Mouse (Mus musculus) G1E (cell line): ENCODE data around the gene Mprip. TPM values are rescaled to one million over a fixed set of nuclear protein-coding genes. Genes with fewer than 3 reads are reported as not detected.

Experiments
- ATAC-seq: 2 replicates; pipeline ENCODE4 v1.8.0; 2016; ENCODE audit warnings: mild to moderate bottlenecking; ENCODE audit not compliant: insufficient number of reproducible peaks, poor library complexity, low FRiP score, severe bottlenecking; ENCODE audit errors: extremely low read depth
- DNase-seq: peaks from one replicate; pipeline ENCODE4 v3.0.0; 2012; ENCODE audit warnings: low spot score
- H3K27me3 ChIP-seq: 2 replicates; pipeline ENCODE4 v1.6.1; 2012; ENCODE audit warnings: mild to moderate bottlenecking, low read length, inconsistent platforms; ENCODE audit not compliant: insufficient read depth
- H3K36me3 ChIP-seq: replicated peaks from 2 replicates; pipeline ENCODE3; 2012; ENCODE audit warnings: mild to moderate bottlenecking, inconsistent platforms
- H3K4me1 ChIP-seq: 2 replicates; pipeline ENCODE4 v1.6.1; 2012; ENCODE audit warnings: low read depth, low read length, inconsistent platforms, mixed read lengths; ENCODE audit not compliant: insufficient read depth
- H3K4me3 ChIP-seq: 2 replicates; pipeline ENCODE4 v1.5.1; 2012; ENCODE audit warnings: low read depth, mild to moderate bottlenecking, inconsistent platforms, low read length, moderate library complexity, mixed read lengths
- H3K9me3 ChIP-seq: replicated peaks from 2 replicates; pipeline ENCODE4 v1.6.1; 2012; ENCODE audit warnings: inconsistent platforms
- CTCF ChIP-seq: IDR thresholded peaks from 2 replicates; pipeline ENCODE4 v1.5.1; 2012; ENCODE audit warnings: low read depth, low read length, inconsistent platforms, mixed read lengths
- GATA1 ChIP-seq: IDR thresholded peaks from 2 replicates; pipeline ENCODE4 v1.6.1; 2012; ENCODE audit warnings: borderline replicate concordance, low read length, inconsistent platforms, mixed read lengths
- GATA2 ChIP-seq: IDR thresholded peaks from 2 replicates; pipeline ENCODE4 v1.6.1; 2012; ENCODE audit warnings: low read depth, low read length, inconsistent platforms, borderline replicate concordance
- POLR2AphosphoS5 ChIP-seq: IDR thresholded peaks from 2 replicates; pipeline ENCODE4 v1.6.1; 2012; ENCODE audit warnings: low read depth, low read length, inconsistent platforms; ENCODE audit not compliant: insufficient replicate concordance
- TAL1 ChIP-seq: conservative IDR thresholded peaks from 2 replicates; pipeline ENCODE4 v1.6.1; 2012; ENCODE audit warnings: low read depth, low read length, inconsistent platforms, mixed read lengths
- polyA plus RNA-seq: library from polyadenylated mRNA; stranded (reverse); fragments of >175 nt; gene quantifications from 2 replicates; pipeline ENCODE4 v1.2.3, GENCODE M21; 2012
- total RNA-seq, 2 experiments: library from RNA; stranded (forward) in 1 of 2; stranded (reverse) in 1 of 2; fragments of 200-1000 nt in 1 of 2; fragments of >200 nt in 1 of 2; fragmentation: Nextera tagmentation in 1 of 2; gene quantifications; 2 replicates each; pipeline ENCODE4 v1.2.3; 2014 to 2017

The Mprip gene
- total and polyA plus RNA-seq, 3 experiments: 32.2 to 55.8 (median 43.3) TPM

GRCm38 (mm10) chr11:59649058-59649457 lies 12.0 kb upstream of the Mprip start:
- Histone ChIP-seq H3K9me3 (no peaks in the 10 kb centered on the region), H3K4me1 (peaks cover 3% of the 10 kb centered on the region; the same call in 1 of the 2 replicates), H3K4me3 (no peak overlapping the region), H3K27me3 (peaks cover 12% of the 10 kb centered on the region), H3K36me3 (no peaks in the 10 kb centered on the region)
- ATAC-seq (no peak), DNase-seq (no peak)
- no peak for TF ChIP-seq CTCF
- TF ChIP-seq POLR2AphosphoS5: no peak
- no peak for TF ChIP-seq TAL1
- TF ChIP-seq GATA1: no peak
- no peak for TF ChIP-seq GATA2

- no peaks in the 10 kb centered on the region for H3K36me3 ChIP-seq
- ATAC-seq: no peak
- no peak for DNase-seq
Measured at GRCm38 (mm10) chr11:59653003-59653402, 8.1 kb upstream of the Mprip start.

GRCm38 (mm10) chr11:59653547-59653946 lies 7.6 kb upstream of the Mprip start:
- peaks cover 34% of the 10 kb centered on the region for H3K27me3 ChIP-seq
- ATAC-seq: no peak

More at GRCm38 (mm10) chr11:59653003-59653402, 8.1 kb upstream of the Mprip start:
- peaks cover 29% of the 10 kb centered on the region for H3K27me3 ChIP-seq
- no peaks in the 10 kb centered on the region for H3K9me3 ChIP-seq
- H3K4me1 ChIP-seq: peaks cover 6% of the 10 kb centered on the region; the same call in 1 of the 2 replicates
- no peak for TF ChIP-seq POLR2AphosphoS5
- TF ChIP-seq CTCF: no peak
- no peak for TF ChIP-seq GATA2
- no peak overlapping the region for H3K4me3 ChIP-seq

DNA sequence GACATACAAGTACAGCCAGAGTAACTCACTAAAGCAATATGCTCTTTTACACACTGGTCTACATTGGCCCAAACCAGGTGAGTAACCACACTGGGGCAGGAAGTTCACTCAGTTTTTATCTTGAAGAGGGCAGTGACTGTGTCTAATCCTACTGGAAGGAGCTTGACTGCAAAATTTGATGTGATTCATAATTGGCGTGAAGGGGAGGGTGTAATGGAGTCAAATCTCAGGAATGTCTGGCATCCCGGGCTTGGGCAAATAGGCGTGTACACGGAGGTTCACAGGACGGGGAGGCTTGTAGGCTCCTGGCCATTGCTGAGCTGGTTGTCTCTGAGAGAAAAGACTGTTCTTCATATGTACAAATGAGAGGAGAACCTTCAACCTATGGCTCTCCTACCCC lies 5.8 kb upstream of the Mprip start:
- DNase-seq: no peak
- Histone ChIP-seq H3K4me3 (no peak overlapping the region), H3K27me3 (peaks cover 42% of the 10 kb centered on the region), H3K4me1 (peaks cover 6% of the 10 kb centered on the region; the same call in 1 of the 2 replicates), H3K36me3 (no peaks in the 10 kb centered on the region), H3K9me3 (no peaks in the 10 kb centered on the region)
- no peak for TF ChIP-seq GATA2
- no peak for TF ChIP-seq CTCF
- TF ChIP-seq GATA1: no peak
- no peak for TF ChIP-seq TAL1
- TF ChIP-seq POLR2AphosphoS5: no peak
- ATAC-seq: no peak

More at GRCm38 (mm10) chr11:59653547-59653946, 7.6 kb upstream of the Mprip start:
- H3K4me3 ChIP-seq: no peak overlapping the region
- H3K9me3 ChIP-seq: no peaks in the 10 kb centered on the region
- H3K36me3 ChIP-seq: no peaks in the 10 kb centered on the region
- H3K4me1 ChIP-seq: peaks cover 6% of the 10 kb centered on the region; the same call in 1 of the 2 replicates
- no peak for DNase-seq
- TF ChIP-seq GATA1 (no peak), CTCF (no peak), POLR2AphosphoS5 (no peak), GATA2 (no peak), TAL1 (no peak)

- no peak overlapping the region for H3K4me3 ChIP-seq
- H3K27me3 ChIP-seq: peaks cover 38% of the 10 kb centered on the region
- H3K9me3 ChIP-seq: no peaks in the 10 kb centered on the region
- TF ChIP-seq CTCF (no peak), GATA1 (no peak), POLR2AphosphoS5 (no peak), GATA2 (no peak), TAL1 (no peak)
- peaks cover 6% of the 10 kb centered on the region; the same call in 1 of the 2 replicates for H3K4me1 ChIP-seq
- DNase-seq (no peak), ATAC-seq (no peak)
- H3K36me3 ChIP-seq: no peaks in the 10 kb centered on the region
Measured at GRCm38 (mm10) chr11:59656016-59656415, 5.1 kb upstream of the Mprip start.

DNA sequence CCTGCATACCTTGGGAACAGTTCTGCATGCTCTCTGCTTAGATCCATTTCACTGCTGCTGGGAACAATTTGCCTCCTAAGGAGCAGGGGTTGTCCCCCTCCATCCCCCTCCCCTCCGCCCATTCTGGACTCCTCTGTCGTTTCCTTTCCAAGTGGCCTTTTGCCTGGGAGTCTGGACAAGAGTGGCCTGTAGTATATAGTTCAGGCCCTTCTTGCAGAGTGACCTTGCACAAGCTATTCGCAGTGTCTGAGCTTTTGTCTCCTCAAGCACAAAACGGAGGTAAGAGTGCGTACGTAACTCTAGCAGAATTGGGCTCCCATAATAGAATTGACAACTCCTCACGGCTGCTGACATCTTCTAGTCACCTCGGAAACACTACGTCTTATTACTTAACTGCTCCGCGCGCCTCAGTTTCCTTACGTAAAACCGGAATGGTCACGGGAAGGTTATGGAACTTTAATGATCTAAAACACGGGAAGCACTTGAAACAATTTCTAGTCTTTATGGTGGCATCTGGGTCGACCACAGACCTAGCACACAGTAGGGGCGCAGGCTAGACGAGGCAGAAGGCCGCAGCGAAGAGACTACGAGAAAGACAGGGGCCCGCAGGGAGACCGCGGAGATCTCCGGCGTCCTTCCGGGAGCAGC lies 620 bp downstream of the Mprip start:
- H3K4me1 ChIP-seq: peaks cover 28% of the 10 kb centered on the region
- peak overlapping the region; percentile 77 for H3K4me3 ChIP-seq
- ATAC-seq: no peak
- peaks cover 17% of the 10 kb centered on the region for H3K36me3 ChIP-seq
- H3K27me3 ChIP-seq: peaks cover 23% of the 10 kb centered on the region
- no peaks in the 10 kb centered on the region for H3K9me3 ChIP-seq
- no peak for DNase-seq
- TF ChIP-seq CTCF (no peak), POLR2AphosphoS5 (no peak), GATA2 (no peak), TAL1 (no peak), GATA1 (no peak)
